Mouse (Mus musculus): ENCODE data around the gene Gm12216. TPM values are rescaled to one million over a fixed set of nuclear protein-coding genes. Genes with fewer than 3 reads are reported as not detected.

Gene Gm12216
- polyA plus RNA-seq, 2 experiments: 0.43 to 0.74 TPM

DNA sequence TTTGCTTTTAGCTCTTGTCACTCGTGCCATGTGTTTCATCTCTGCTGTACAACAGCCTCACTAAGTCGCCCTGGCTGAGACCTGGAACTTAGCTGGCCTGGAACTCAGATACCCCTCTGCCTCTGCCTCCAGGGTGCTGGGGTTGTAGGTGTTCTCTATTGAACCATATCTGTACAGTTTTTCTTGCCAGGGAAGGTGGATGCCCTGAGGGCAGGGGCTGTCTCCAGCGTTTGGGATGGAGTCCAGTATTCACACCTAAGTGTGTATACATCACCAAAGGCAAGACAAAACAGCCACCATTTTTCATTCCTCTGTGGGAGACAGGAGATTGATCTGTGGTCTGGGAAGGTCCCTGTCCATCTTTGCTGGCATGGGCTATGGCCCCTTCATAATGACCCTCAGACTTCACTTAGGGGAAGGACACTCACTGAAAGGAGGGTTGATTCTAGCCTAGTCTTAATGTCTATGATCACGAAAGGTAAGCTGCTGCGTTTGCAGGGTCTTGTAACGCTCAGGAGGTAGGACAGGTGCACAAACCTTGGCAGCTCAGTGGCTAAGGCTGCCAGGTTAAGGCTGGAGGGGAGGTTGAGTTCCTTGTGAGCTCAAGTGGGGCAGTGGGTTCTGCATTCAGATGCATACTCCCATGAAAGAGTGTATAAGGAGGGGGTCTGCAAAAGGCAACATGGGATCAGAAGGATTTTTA lies 847 bp downstream of the Gm12216 start:
- DNase-seq (ENCODE audit: low spot score): no peak
- no peak for TF ChIP-seq POLR2A (IDR thresholded peaks at IDR 0.05; ENCODE audit: borderline replicate concordance, extremely low read depth, insufficient read depth, insufficient read length)

DNA sequence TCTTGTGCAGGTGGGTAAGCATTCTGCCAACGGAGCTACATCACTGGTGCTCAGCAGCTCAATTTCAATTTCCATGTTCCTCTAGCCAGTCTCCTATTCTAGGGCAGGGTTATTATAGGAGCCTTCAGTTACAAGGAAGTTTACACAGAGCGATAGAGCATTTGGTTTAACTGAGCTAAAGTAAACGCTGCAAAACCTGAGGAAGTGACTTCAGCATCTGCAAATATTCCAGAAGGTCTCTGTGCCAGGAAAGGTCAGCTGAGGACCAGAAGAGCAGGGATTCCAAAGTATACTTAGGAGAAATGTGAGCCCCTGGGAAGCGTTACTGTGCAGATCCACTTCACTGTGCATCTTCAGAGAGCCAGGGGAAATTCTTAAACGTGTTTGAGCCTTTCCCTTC lies 5.4 kb downstream of the Gm12216 start:
- no peak overlapping the region for H3K4me2 ChIP-seq (replicated peaks; ENCODE audit: low read depth, low read length, severe bottlenecking)
- H3K9ac ChIP-seq (ENCODE audit: low read depth, low read length, severe bottlenecking): no peak overlapping the region
- H3K36me3 ChIP-seq (ENCODE audit: control insufficient read depth, insufficient read depth, low read length): no peaks in the 10 kb centered on the region
- WGBS: 42% methylated on average over 5 of the region's 5 CpGs
- H3K4me1 ChIP-seq (ENCODE audit: control insufficient read depth, insufficient read depth, low read length): peaks cover 5% of the 10 kb centered on the region
- no peak for DNase-seq (ENCODE audit: low spot score)
- no peaks in the 10 kb centered on the region for H3K9me3 ChIP-seq (ENCODE audit: control insufficient read depth, low read length)
- TF ChIP-seq POLR2A (IDR thresholded peaks at IDR 0.05; ENCODE audit: borderline replicate concordance, extremely low read depth, insufficient read depth, insufficient read length): no peak
- ATAC-seq (ENCODE audit: low FRiP score, low read depth): no peak
- no peak overlapping the region for H3K27ac ChIP-seq (replicated peaks; ENCODE audit: low read depth, low read length)
- H3K4me3 ChIP-seq (replicated peaks; ENCODE audit: low read length): no peak overlapping the region
- H3K27me3 ChIP-seq (ENCODE audit: control insufficient read depth, insufficient read depth, low read length): no peaks in the 10 kb centered on the region

More for the DNA sequence above, 847 bp downstream of the Gm12216 start:
- 84% methylated on average over 6 of the region's 6 CpGs for WGBS
- Histone ChIP-seq H3K36me3 (ENCODE audit: control insufficient read depth, insufficient read depth, low read length) (no peaks in the 10 kb centered on the region), H3K9me3 (ENCODE audit: control insufficient read depth, low read length) (no peaks in the 10 kb centered on the region), H3K4me2 (replicated peaks; ENCODE audit: low read depth, low read length, severe bottlenecking) (peak overlapping the region; percentile 57; the same call in 1 of the 2 replicates), H3K4me1 (ENCODE audit: control insufficient read depth, insufficient read depth, low read length) (no peaks in the 10 kb centered on the region; the same call in 1 of the 2 replicates), H3K4me3 (replicated peaks; ENCODE audit: low read length) (peak overlapping the region; percentile 46; the same call in 1 of the 2 replicates), H3K9ac (ENCODE audit: low read depth, low read length, severe bottlenecking) (no peak overlapping the region), H3K27me3 (ENCODE audit: control insufficient read depth, insufficient read depth, low read length) (no peaks in the 10 kb centered on the region), H3K27ac (replicated peaks; ENCODE audit: low read depth, low read length) (no peak overlapping the region)
- no peak for ATAC-seq (ENCODE audit: low FRiP score, low read depth)

DNA sequence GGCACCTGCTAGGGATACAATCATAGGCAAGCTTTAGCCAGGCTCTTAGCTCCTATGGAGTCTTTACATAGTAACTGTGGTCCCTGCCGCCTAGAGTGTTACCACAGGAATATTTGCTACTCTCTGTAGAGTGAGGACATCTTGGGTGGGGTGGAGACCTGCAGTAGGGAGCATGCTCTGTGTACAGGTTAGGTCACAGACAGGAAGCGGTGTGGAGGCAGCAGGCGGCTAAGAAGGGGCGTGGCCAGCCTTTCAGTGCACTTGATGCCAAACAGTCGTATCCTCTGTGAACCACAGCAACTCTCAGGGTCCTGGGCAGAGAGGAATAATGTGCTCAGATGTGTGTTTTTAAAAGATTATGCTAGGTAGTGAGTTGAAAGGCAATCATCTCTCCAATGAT lies 7.3 kb downstream of the Gm12216 start:
- no peak overlapping the region for H3K9ac ChIP-seq (ENCODE audit: low read depth, low read length, severe bottlenecking)
- no peaks in the 10 kb centered on the region for H3K27me3 ChIP-seq (ENCODE audit: control insufficient read depth, insufficient read depth, low read length)
- DNase-seq (ENCODE audit: low spot score): no peak
- H3K27ac ChIP-seq (replicated peaks; ENCODE audit: low read depth, low read length): no peak overlapping the region
- H3K36me3 ChIP-seq (ENCODE audit: control insufficient read depth, insufficient read depth, low read length): no peaks in the 10 kb centered on the region
- 48% methylated on average over 5 of the region's 5 CpGs for WGBS
- TF ChIP-seq POLR2A (IDR thresholded peaks at IDR 0.05; ENCODE audit: borderline replicate concordance, extremely low read depth, insufficient read depth, insufficient read length): no peak
- no peaks in the 10 kb centered on the region for H3K9me3 ChIP-seq (ENCODE audit: control insufficient read depth, low read length)
- ATAC-seq (ENCODE audit: low FRiP score, low read depth): no peak
- H3K4me1 ChIP-seq (ENCODE audit: control insufficient read depth, insufficient read depth, low read length): peaks cover 5% of the 10 kb centered on the region
- no peak overlapping the region for H3K4me2 ChIP-seq (replicated peaks; ENCODE audit: low read depth, low read length, severe bottlenecking)
- no peak overlapping the region for H3K4me3 ChIP-seq (replicated peaks; ENCODE audit: low read length)

DNA sequence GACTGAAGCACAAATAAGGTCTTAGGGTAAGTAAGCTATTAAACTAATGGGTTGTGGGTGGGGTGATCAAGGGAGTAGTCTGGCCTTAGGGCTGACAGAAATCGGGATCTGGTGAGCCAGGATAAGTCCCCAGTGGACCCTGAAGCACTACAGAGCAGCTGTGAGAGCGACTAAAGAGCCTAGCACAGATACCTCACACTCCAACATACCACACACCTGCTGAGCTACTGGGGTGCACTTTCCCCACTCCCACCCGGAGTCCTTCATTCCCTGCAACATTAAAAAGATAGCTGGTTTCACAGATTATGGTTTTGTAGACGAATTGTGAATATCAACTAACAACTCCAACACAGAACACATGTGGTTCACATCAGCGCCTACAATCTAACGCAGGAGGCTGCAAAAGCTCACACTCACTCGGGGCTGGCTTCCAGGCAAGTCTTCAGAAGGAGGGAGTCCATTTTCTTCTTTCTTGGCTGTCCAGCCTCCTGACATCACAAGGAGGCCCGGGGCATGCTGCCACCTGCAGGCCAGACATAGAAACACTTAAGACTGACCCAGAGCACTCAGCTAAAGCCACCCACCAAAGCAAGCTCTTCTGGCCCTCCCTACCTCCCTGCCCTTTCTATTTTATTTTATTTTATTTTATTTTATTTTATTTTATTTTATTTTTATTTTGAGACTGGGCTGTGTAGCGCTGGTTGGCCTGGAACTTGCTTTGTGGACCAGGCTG lies 9.3 kb downstream of the Gm12216 start:
- peaks cover 5% of the 10 kb centered on the region for H3K4me1 ChIP-seq (ENCODE audit: control insufficient read depth, insufficient read depth, low read length)
- H3K27me3 ChIP-seq (ENCODE audit: control insufficient read depth, insufficient read depth, low read length): no peaks in the 10 kb centered on the region
- DNase-seq (ENCODE audit: low spot score): peak; percentile 81
- H3K4me2 ChIP-seq (replicated peaks; ENCODE audit: low read depth, low read length, severe bottlenecking): peak overlapping the region; percentile 25
- peak; percentile 88 for ATAC-seq (ENCODE audit: low FRiP score, low read depth)
- no peak for TF ChIP-seq POLR2A (IDR thresholded peaks at IDR 0.05; ENCODE audit: borderline replicate concordance, extremely low read depth, insufficient read depth, insufficient read length)
- H3K9me3 ChIP-seq (ENCODE audit: control insufficient read depth, low read length): no peaks in the 10 kb centered on the region
- WGBS: 11% methylated on average over 9 of the region's 9 CpGs
- no peak overlapping the region for H3K4me3 ChIP-seq (replicated peaks; ENCODE audit: low read length)
- H3K36me3 ChIP-seq (ENCODE audit: control insufficient read depth, insufficient read depth, low read length): no peaks in the 10 kb centered on the region
- H3K9ac ChIP-seq (ENCODE audit: low read depth, low read length, severe bottlenecking): 0 out of 2 replicates have a peak overlapping the region, but pooled peaks have one; percentile 7
- H3K27ac ChIP-seq (replicated peaks; ENCODE audit: low read depth, low read length): peak overlapping the region; percentile 58

DNA sequence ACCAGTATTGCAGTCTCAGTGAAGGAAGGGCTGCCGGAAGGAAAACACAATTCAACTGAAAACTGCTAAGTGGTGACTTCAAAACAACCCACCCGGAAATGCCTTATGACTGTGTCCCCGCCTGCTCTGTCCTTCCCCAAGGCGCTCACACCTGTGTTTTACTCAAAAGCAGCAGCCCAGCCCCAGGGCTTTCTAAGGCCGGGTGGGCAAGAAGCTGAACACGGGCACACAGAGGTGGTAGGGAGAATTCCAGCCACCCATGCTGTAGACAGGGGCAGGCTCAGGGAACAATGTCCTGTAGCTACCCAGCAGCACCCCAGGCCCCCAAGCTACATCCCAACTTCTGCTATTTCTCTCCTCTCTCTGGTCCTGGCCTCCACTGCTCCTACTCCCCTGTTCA lies 13.4 kb downstream of the Gm12216 start:
- H3K27ac ChIP-seq (replicated peaks; ENCODE audit: low read depth, low read length): no peak overlapping the region
- TF ChIP-seq POLR2A (IDR thresholded peaks at IDR 0.05; ENCODE audit: borderline replicate concordance, extremely low read depth, insufficient read depth, insufficient read length): no peak
- ATAC-seq (ENCODE audit: low FRiP score, low read depth): no peak
- H3K4me3 ChIP-seq (replicated peaks; ENCODE audit: low read length): no peak overlapping the region
- H3K27me3 ChIP-seq (ENCODE audit: control insufficient read depth, insufficient read depth, low read length): no peaks in the 10 kb centered on the region
- H3K9ac ChIP-seq (ENCODE audit: low read depth, low read length, severe bottlenecking): no peak overlapping the region
- DNase-seq (ENCODE audit: low spot score): no peak
- no peak overlapping the region for H3K4me2 ChIP-seq (replicated peaks; ENCODE audit: low read depth, low read length, severe bottlenecking)
- H3K4me1 ChIP-seq (ENCODE audit: control insufficient read depth, insufficient read depth, low read length): peaks cover 5% of the 10 kb centered on the region
- 43% methylated on average over 6 of the region's 6 CpGs for WGBS
- no peaks in the 10 kb centered on the region for H3K9me3 ChIP-seq (ENCODE audit: control insufficient read depth, low read length)
- H3K36me3 ChIP-seq (ENCODE audit: control insufficient read depth, insufficient read depth, low read length): no peaks in the 10 kb centered on the region

All from limb, embryonic 14.5 days (tissue).